Mouse (Mus musculus): ENCODE data around the gene Gpatch3. TPM values are rescaled to one million over a fixed set of nuclear protein-coding genes. Genes with fewer than 3 reads are reported as not detected.

The Gpatch3 gene
- polyA plus RNA-seq, 1 experiment, result 5.7 TPM

DNA sequence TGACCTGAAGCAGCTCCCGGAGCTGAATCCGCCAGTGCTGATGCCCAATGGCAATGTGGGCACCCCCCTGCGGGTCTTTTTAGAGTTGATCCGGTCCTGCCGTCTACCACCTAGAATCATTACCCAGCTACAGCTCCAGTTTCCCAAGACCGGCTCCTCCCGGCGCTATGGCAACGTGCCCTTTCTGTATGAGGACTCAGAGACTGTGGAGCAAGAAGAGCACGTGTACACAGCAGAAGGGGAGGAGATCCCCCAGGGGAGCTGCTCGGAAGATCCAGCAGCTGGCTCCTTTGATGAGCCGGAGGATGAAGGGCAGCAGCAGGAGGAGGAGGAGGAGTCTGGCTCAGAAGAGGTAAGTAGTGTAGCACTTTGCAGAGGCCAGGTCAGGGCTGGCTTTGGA lies 3.4 kb downstream of the Gpatch3 start:
- Histone ChIP-seq H3K4me1 (ENCODE audit: control insufficient read depth, insufficient read depth, low read length) (no peaks in the 10 kb centered on the region), H3K4me3 (ENCODE audit: insufficient read depth, low read length) (no peak overlapping the region), H3K27ac (ENCODE audit: insufficient read depth, low read length) (no peak overlapping the region)
- no peak for TF ChIP-seq POLR2A (IDR thresholded peaks at IDR 0.05; ENCODE audit: low read depth, low read length)
- no peak for TF ChIP-seq CTCF (IDR thresholded peaks at IDR 0.05; ENCODE audit: borderline replicate concordance, insufficient read depth, low read length)

DNA sequence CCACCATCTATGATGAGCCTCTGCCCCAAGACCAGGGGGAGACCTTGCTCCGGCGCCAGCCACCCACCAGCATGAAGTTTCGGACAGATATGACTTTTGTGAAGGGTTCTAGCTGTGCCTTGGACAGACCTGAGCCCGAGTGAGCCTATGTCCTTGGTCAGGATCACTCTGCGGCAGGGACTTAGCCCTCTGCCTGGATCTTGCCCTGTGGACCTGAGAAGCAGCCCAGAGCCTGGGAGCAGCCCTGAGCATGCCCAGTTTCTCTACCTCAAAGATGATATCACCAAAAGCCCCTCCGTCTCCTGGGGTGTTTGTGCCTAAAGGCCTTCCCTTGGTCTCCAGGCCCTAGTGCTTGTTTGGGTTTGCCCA lies 9.1 kb downstream of the Gpatch3 start:
- Histone ChIP-seq H3K4me3 (ENCODE audit: insufficient read depth, low read length) (peak overlapping the region; percentile 63), H3K27ac (ENCODE audit: insufficient read depth, low read length) (peak overlapping the region; percentile 62), H3K4me1 (ENCODE audit: control insufficient read depth, insufficient read depth, low read length) (no peaks in the 10 kb centered on the region; the same call in 1 of the 2 replicates)
- TF ChIP-seq CTCF (IDR thresholded peaks at IDR 0.05; ENCODE audit: borderline replicate concordance, insufficient read depth, low read length), result no peak
- no peak for TF ChIP-seq POLR2A (IDR thresholded peaks at IDR 0.05; ENCODE audit: low read depth, low read length)

DNA sequence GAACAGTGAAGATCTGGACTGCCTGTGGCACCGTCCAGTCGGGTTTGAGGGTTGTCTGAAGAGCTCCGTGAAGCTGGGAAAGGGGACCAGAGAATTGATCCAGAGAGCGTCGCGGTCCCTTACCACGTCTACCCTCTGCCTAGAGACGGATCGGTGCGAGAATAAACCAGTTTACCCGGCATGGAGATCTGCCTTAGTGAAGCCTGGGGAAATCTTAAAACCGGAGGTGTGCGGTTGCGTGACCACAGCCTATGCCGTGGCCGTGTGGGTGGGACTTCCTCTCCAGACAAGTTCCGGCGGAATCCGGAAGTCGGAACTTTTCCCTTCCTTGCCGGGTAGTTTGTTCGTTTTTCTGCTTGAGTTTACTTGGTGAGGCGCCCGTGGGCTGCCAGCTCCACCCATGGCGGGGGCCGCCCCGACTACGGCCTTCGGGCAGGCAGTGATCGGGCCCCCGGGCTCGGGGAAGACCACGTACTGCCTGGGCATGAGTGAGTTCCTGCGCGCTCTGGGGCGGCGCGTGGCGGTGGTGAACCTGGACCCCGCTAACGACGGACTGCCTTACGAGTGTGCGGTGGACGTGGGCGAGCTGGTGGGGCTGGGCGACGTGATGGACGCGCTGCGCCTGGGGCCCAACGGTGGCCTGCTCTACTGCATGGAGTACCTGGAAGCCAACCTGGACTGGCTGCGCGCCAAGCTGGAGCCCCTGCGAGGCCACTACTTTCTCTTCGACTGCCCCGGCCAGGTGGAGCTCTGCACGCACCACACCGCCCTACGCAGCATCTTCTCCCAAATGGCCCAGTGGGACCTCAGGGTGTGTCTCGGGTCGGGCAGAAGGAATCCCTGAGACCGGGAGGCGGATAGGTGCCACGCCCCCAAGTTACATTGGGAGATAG lies 9.8 kb downstream of the Gpatch3 start, which contains the start of gene Gpn2:
Gpn2 (plus strand) TSS at position 304 of the 893 bp plus-strand sequence.
- peak within 1 kb of the TSS; percentile 62 for H3K27ac ChIP-seq (ENCODE audit: insufficient read depth, low read length)
- no peaks in the 10 kb centered on the region; the same call in 1 of the 2 replicates for H3K4me1 ChIP-seq (ENCODE audit: control insufficient read depth, insufficient read depth, low read length)
- H3K4me3 ChIP-seq (ENCODE audit: insufficient read depth, low read length), result peak within 1 kb of the TSS; percentile 63
- TF ChIP-seq CTCF (IDR thresholded peaks at IDR 0.05; ENCODE audit: borderline replicate concordance, insufficient read depth, low read length) (no peak), POLR2A (IDR thresholded peaks at IDR 0.05; ENCODE audit: low read depth, low read length) (peak; percentile 92)

- H3K4me1 ChIP-seq (ENCODE audit: control insufficient read depth, insufficient read depth, low read length), result peaks cover 2% of the 10 kb centered on the region; the same call in 1 of the 2 replicates
- TF ChIP-seq POLR2A (IDR thresholded peaks at IDR 0.05; ENCODE audit: low read depth, low read length), result no peak
- TF ChIP-seq CTCF (IDR thresholded peaks at IDR 0.05; ENCODE audit: borderline replicate concordance, insufficient read depth, low read length), result peak; percentile 89
- H3K27ac ChIP-seq (ENCODE audit: insufficient read depth, low read length), result no peak overlapping the region
- no peak overlapping the region for H3K4me3 ChIP-seq (ENCODE audit: insufficient read depth, low read length)
These were observed 18.0 kb downstream of the Gpatch3 start for GRCm38 (mm10) chr4:133592570-133592969.

- H3K4me1 ChIP-seq (ENCODE audit: control insufficient read depth, insufficient read depth, low read length), result peaks cover 9% of the 10 kb centered on the region
- no peak overlapping the region for H3K4me3 ChIP-seq (ENCODE audit: insufficient read depth, low read length)
- TF ChIP-seq POLR2A (IDR thresholded peaks at IDR 0.05; ENCODE audit: low read depth, low read length) (no peak), CTCF (IDR thresholded peaks at IDR 0.05; ENCODE audit: borderline replicate concordance, insufficient read depth, low read length) (no peak)
- peak overlapping the region; percentile 86 for H3K27ac ChIP-seq (ENCODE audit: insufficient read depth, low read length)
These were observed 21.0 kb downstream of the Gpatch3 start for GRCm38 (mm10) chr4:133595538-133595937.

GRCm38 (mm10) chr4:133596084-133596483 lies 21.5 kb downstream of the Gpatch3 start:
- peak overlapping the region; percentile 86 for H3K27ac ChIP-seq (ENCODE audit: insufficient read depth, low read length)

GRCm38 (mm10) chr4:133598616-133599015 lies 24.1 kb downstream of the Gpatch3 start:
- TF ChIP-seq CTCF (IDR thresholded peaks at IDR 0.05; ENCODE audit: borderline replicate concordance, insufficient read depth, low read length) (no peak), POLR2A (IDR thresholded peaks at IDR 0.05; ENCODE audit: low read depth, low read length) (no peak)
- Histone ChIP-seq H3K27ac (ENCODE audit: insufficient read depth, low read length) (no peak overlapping the region), H3K4me3 (ENCODE audit: insufficient read depth, low read length) (no peak overlapping the region), H3K4me1 (ENCODE audit: control insufficient read depth, insufficient read depth, low read length) (peaks cover 7% of the 10 kb centered on the region; the same call in 1 of the 2 replicates)

More at GRCm38 (mm10) chr4:133596084-133596483, 21.5 kb downstream of the Gpatch3 start:
- Histone ChIP-seq H3K4me1 (ENCODE audit: control insufficient read depth, insufficient read depth, low read length) (peaks cover 9% of the 10 kb centered on the region), H3K4me3 (ENCODE audit: insufficient read depth, low read length) (no peak overlapping the region)
- TF ChIP-seq CTCF (IDR thresholded peaks at IDR 0.05; ENCODE audit: borderline replicate concordance, insufficient read depth, low read length), result no peak
- TF ChIP-seq POLR2A (IDR thresholded peaks at IDR 0.05; ENCODE audit: low read depth, low read length), result no peak

DNA sequence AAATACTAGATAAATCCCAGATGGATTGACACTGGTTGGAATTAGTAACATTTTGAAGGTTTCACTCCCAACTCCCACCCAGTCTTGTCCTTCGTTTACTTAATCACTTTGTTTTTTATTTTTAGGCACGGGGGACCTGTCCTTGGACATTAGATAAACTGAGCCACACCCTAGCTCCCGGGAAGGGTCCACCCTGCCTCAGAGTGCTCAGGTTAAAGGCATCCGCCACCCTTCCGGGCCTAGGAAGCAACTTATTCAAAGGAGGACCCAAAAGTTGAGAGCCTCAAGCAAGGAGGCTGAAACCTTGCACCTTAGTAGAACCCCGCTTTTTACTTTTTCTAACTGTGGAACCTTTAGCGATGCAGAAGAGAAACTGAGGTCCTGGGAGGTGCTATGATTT lies 24.6 kb downstream of the Gpatch3 start:
- H3K4me1 ChIP-seq (ENCODE audit: control insufficient read depth, insufficient read depth, low read length), result peaks cover 7% of the 10 kb centered on the region; the same call in 1 of the 2 replicates
- H3K27ac ChIP-seq (ENCODE audit: insufficient read depth, low read length), result peak overlapping the region; percentile 73
- TF ChIP-seq CTCF (IDR thresholded peaks at IDR 0.05; ENCODE audit: borderline replicate concordance, insufficient read depth, low read length) (no peak), POLR2A (IDR thresholded peaks at IDR 0.05; ENCODE audit: low read depth, low read length) (no peak)
- H3K4me3 ChIP-seq (ENCODE audit: insufficient read depth, low read length), result peak overlapping the region; percentile 44

GRCm38 (mm10) chr4:133599571-133600073 lies 25.1 kb downstream of the Gpatch3 start:
- Histone ChIP-seq H3K27ac (ENCODE audit: insufficient read depth, low read length) (peak overlapping the region; percentile 73), H3K4me3 (ENCODE audit: insufficient read depth, low read length) (peak overlapping the region; percentile 44), H3K4me1 (ENCODE audit: control insufficient read depth, insufficient read depth, low read length) (peaks cover 7% of the 10 kb centered on the region; the same call in 1 of the 2 replicates)
- peak; percentile 57 for TF ChIP-seq POLR2A (IDR thresholded peaks at IDR 0.05; ENCODE audit: low read depth, low read length)
- no peak for TF ChIP-seq CTCF (IDR thresholded peaks at IDR 0.05; ENCODE audit: borderline replicate concordance, insufficient read depth, low read length)

All from embryonic fibroblast, embryonic 13.5 days (primary cell).